Mouse (Mus musculus) midbrain, embryonic 14.5 days (tissue): ENCODE results near the gene Snx11. TPM values are rescaled to one million over a fixed set of nuclear protein-coding genes. Genes with fewer than 3 reads are reported as not detected.

Experiments
- ATAC-seq: fragments of 200-750 bp; cut with Nextera tagmentation; 2 replicates; pipeline ENCODE4 v1.8.0; 2017; ENCODE audit warnings: moderate number of reproducible peaks, moderate library complexity; ENCODE audit not compliant: low FRiP score, low TSS enrichment
- DNase-seq: peaks from one replicate; pipeline ENCODE4 v3.0.0-alpha.2; 2015
- H3K27ac ChIP-seq: fragments of 300-500 bp; sonication (generic); replicated peaks from 2 replicates; pipeline ENCODE4 v1.5.1; 2014; ENCODE audit warnings: mild to moderate bottlenecking, low read depth, low read length, moderate library complexity
- H3K27me3 ChIP-seq: fragments of 300-500 bp; sonication (generic); 2 replicates; pipeline ENCODE4 v1.6.1; 2014; ENCODE audit warnings: low read length, control low read depth, mixed read lengths; ENCODE audit not compliant: control insufficient read depth, insufficient read depth
- H3K36me3 ChIP-seq: fragments of 300-500 bp; sonication (generic); 2 replicates; pipeline ENCODE4 v1.6.1; 2014; ENCODE audit warnings: low read length, control low read depth; ENCODE audit not compliant: control insufficient read depth, insufficient read depth
- H3K4me1 ChIP-seq: fragments of 300-500 bp; sonication (generic); 2 replicates; pipeline ENCODE4 v1.6.1; 2014; ENCODE audit warnings: mild to moderate bottlenecking, antibody characterized with exemption, low read length, control low read depth; ENCODE audit not compliant: control insufficient read depth, insufficient read depth
- H3K4me2 ChIP-seq: fragments of 300-500 bp; sonication (generic); 2 replicates; pipeline ENCODE4 v1.6.1; 2014; ENCODE audit warnings: mild to moderate bottlenecking, low read length, moderate library complexity
- H3K4me3 ChIP-seq: fragments of 300-500 bp; sonication (generic); replicated peaks from 2 replicates; pipeline ENCODE4 v1.5.1; 2014; ENCODE audit warnings: low read depth, low read length
- H3K9ac ChIP-seq: fragments of 300-500 bp; sonication (generic); replicated peaks from 2 replicates; pipeline ENCODE4 v1.6.1; 2014; ENCODE audit warnings: mild to moderate bottlenecking, low read length, moderate library complexity
- H3K9me3 ChIP-seq: fragments of 300-500 bp; sonication (generic); 2 replicates; pipeline ENCODE4 v1.6.1; 2016; ENCODE audit warnings: low read length, control low read depth, mixed read lengths; ENCODE audit not compliant: control insufficient read depth
- WGBS: fragments of 180-500 bp; shearing (Covaris S2); extraction: QIAGEN DNeasy Blood & Tissue Kit; methylation state at CpG from one replicate; pipeline ENCODE4 v1.1.7; 2014; 5-methylcytosine and 5-hydroxymethylcytosine counted together
- polyA plus RNA-seq: library from polyadenylated mRNA; unstranded; fragments of >200 nt; fragmentation: Nextera tagmentation; extraction: Ambion mirVana; gene quantifications from 2 replicates; pipeline ENCODE4 v1.2.1, GENCODE M21; 2014

Gene Snx11
- polyA plus RNA-seq, 1 experiment from 2014 or later, result 29.6 TPM

GRCm38 (mm10) chr11:96761984-96762383 is 15.4 kb downstream of the Snx11 start:
- Histone ChIP-seq H3K4me3 (no peak overlapping the region), H3K4me1 (peaks cover 12% of the 10 kb centered on the region; the same call in 1 of the 2 replicates), H3K36me3 (no peaks in the 10 kb centered on the region), H3K9me3 (no peaks in the 10 kb centered on the region), H3K4me2 (no peak overlapping the region), H3K27ac (no peak overlapping the region), H3K27me3 (no peaks in the 10 kb centered on the region), H3K9ac (no peak overlapping the region)
- WGBS, result 71% methylated on average over 7 of the region's 7 CpGs
- DNase-seq (no peak), ATAC-seq (no peak)

DNA sequence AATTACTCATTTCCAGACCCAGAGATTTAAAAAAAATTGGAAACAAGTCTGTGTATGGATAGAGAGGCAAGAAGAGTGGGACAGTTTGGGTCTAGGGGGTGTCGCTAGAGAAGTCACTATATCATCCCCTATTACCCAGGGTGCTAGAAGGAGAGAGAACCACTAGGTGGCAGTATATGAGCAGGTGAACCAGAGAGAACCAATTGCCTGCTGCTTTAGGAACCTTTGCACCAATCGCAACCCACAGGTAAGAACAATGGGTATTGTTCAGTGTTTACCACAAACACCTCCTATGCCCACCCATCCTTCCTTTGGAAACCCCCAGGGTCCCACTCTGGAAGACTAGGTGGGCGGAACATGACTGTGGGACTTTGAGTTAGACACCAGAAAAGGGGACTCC is 17.3 kb downstream of the Snx11 start:
- no peak overlapping the region for H3K4me2 ChIP-seq
- no peak overlapping the region for H3K4me3 ChIP-seq
- no peak overlapping the region for H3K27ac ChIP-seq
- H3K9me3 ChIP-seq, result no peaks in the 10 kb centered on the region
- DNase-seq (peak; percentile 67), ATAC-seq (no peak)
- H3K27me3 ChIP-seq, result no peaks in the 10 kb centered on the region
- 0 out of 2 replicates have a peak, but pooled peaks cover 8% of the 10 kb centered on the region for H3K4me1 ChIP-seq
- WGBS, result 43% methylated on average over 3 of the region's 3 CpGs
- no peaks in the 10 kb centered on the region for H3K36me3 ChIP-seq
- no peak overlapping the region for H3K9ac ChIP-seq

- no peaks in the 10 kb centered on the region for H3K36me3 ChIP-seq
- no peaks in the 10 kb centered on the region for H3K9me3 ChIP-seq
- DNase-seq (no peak), ATAC-seq (no peak)
- no peaks in the 10 kb centered on the region for H3K4me1 ChIP-seq
- no peaks in the 10 kb centered on the region for H3K27me3 ChIP-seq
- H3K9ac ChIP-seq, result no peak overlapping the region
- H3K4me2 ChIP-seq, result no peak overlapping the region
- H3K27ac ChIP-seq, result no peak overlapping the region
- 78% methylated on average over 5 of the region's 5 CpGs for WGBS
- no peak overlapping the region for H3K4me3 ChIP-seq
Observed at GRCm38 (mm10) chr11:96758402-96758801, 19.0 kb downstream of the Snx11 start.

GRCm38 (mm10) chr11:96757421-96757820 is 19.9 kb downstream of the Snx11 start:
- no peak for ATAC-seq
- H3K4me3 ChIP-seq, result no peak overlapping the region
- H3K9me3 ChIP-seq, result no peaks in the 10 kb centered on the region
- no peaks in the 10 kb centered on the region for H3K27me3 ChIP-seq
- no peak for DNase-seq
- no peak overlapping the region for H3K9ac ChIP-seq
- 64% methylated on average over 4 of the region's 4 CpGs for WGBS
- no peak overlapping the region for H3K4me2 ChIP-seq
- no peaks in the 10 kb centered on the region for H3K4me1 ChIP-seq
- H3K36me3 ChIP-seq, result no peaks in the 10 kb centered on the region
- no peak overlapping the region for H3K27ac ChIP-seq

GRCm38 (mm10) chr11:96755298-96755697 is 22.1 kb downstream of the Snx11 start:
- no peaks in the 10 kb centered on the region for H3K9me3 ChIP-seq
- H3K36me3 ChIP-seq, result no peaks in the 10 kb centered on the region
- DNase-seq (no peak), ATAC-seq (no peak)
- H3K4me3 ChIP-seq, result no peak overlapping the region
- WGBS, result 98% methylated on average over 2 of the region's 2 CpGs
- H3K9ac ChIP-seq, result no peak overlapping the region
- no peak overlapping the region for H3K4me2 ChIP-seq
- no peak overlapping the region for H3K27ac ChIP-seq
- H3K27me3 ChIP-seq, result no peaks in the 10 kb centered on the region
- no peaks in the 10 kb centered on the region for H3K4me1 ChIP-seq

DNA sequence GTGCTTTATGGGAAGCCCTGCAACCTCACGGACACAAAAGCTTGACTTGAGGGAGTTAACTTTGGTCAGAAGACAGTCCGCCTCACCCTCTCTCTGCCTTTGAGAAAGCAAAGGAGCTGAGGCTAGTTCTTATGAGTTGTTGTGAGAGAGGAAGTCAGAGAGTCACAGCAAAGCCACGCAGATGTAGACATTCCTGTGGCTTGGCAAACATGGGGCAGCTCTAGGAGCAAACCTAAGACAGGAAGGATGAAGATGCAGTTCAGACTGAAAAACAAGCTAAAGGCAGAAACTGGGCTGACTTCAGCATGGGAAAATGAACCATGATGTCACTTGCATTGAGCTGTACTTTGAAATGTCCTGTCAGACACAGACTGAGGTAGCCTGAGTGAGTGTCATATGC is 29.8 kb downstream of the Snx11 start:
- H3K27ac ChIP-seq, result no peak overlapping the region
- no peak overlapping the region for H3K4me3 ChIP-seq
- peaks cover 12% of the 10 kb centered on the region for H3K4me1 ChIP-seq
- DNase-seq (no peak), ATAC-seq (no peak)
- H3K4me2 ChIP-seq, result no peak overlapping the region
- no peaks in the 10 kb centered on the region for H3K36me3 ChIP-seq
- no peaks in the 10 kb centered on the region for H3K27me3 ChIP-seq
- WGBS, result 42% methylated on average over 3 of the region's 3 CpGs
- no peaks in the 10 kb centered on the region for H3K9me3 ChIP-seq
- no peak overlapping the region for H3K9ac ChIP-seq

GRCm38 (mm10) chr11:96746648-96747047 is 30.7 kb downstream of the Snx11 start:
- Histone ChIP-seq H3K4me1 (peaks cover 21% of the 10 kb centered on the region), H3K27ac (no peak overlapping the region), H3K9ac (no peak overlapping the region), H3K27me3 (no peaks in the 10 kb centered on the region), H3K4me3 (no peak overlapping the region), H3K4me2 (no peak overlapping the region), H3K9me3 (no peaks in the 10 kb centered on the region), H3K36me3 (no peaks in the 10 kb centered on the region)
- WGBS, result 62% methylated on average over 6 of the region's 6 CpGs
- DNase-seq (no peak), ATAC-seq (no peak)

DNA sequence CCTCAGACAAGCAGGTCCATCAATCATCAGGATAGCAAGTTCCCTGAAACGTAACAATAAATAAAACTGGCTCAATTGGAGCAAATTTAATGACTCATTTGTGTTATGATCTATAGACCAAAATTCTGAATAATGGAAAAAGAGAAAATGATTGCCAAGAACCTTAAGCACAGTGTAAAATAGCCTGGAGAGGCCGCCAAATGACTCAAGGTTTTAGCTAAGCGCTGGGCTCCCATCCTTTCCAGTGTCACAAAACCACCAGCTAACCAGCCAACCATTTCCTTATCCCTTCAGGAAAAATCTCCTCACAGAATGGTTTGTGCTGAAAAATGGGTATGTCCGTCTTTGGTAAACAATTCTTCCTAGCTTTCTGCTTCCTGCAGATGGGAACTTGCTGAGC is 33.5 kb downstream of the Snx11 start:
- Histone ChIP-seq H3K4me3 (no peak overlapping the region), H3K36me3 (no peaks in the 10 kb centered on the region), H3K27me3 (no peaks in the 10 kb centered on the region), H3K4me1 (peaks cover 32% of the 10 kb centered on the region), H3K9ac (no peak overlapping the region), H3K27ac (peak overlapping the region; percentile 43; the same call in 1 of the 2 replicates), H3K4me2 (no peak overlapping the region), H3K9me3 (no peaks in the 10 kb centered on the region)
- ATAC-seq (no peak), DNase-seq (no peak)
- WGBS, result 77% methylated on average over 4 of the region's 4 CpGs

DNA sequence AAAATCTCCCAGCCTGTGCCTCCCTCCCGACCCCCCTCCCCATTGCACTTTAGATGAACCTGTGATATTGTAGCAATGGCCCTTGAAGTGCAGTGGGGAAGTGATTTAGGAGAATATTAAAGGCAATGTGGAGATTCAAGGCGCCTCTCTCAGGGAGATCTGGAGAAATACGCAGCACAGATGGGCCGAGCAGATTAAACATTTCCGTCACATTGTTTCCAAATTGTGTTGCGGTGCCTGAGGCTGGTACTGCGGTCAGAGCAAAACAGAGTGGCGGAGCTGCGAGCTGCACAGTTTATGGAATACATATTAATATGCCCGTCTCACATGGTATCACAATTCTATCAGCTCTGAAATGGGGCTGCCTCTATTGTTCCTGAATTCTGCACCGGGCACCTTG is 34.4 kb downstream of the Snx11 start:
- DNase-seq (peak; percentile 56), ATAC-seq (no peak)
- H3K9ac ChIP-seq, result no peak overlapping the region
- 26% methylated on average over 11 of the region's 11 CpGs for WGBS
- H3K4me3 ChIP-seq, result no peak overlapping the region
- no peaks in the 10 kb centered on the region for H3K27me3 ChIP-seq
- no peaks in the 10 kb centered on the region for H3K9me3 ChIP-seq
- H3K4me1 ChIP-seq, result peaks cover 32% of the 10 kb centered on the region
- no peaks in the 10 kb centered on the region for H3K36me3 ChIP-seq
- 0 out of 2 replicates have a peak overlapping the region, but pooled peaks have one; percentile 11 for H3K4me2 ChIP-seq
- peak overlapping the region; percentile 43; the same call in 1 of the 2 replicates for H3K27ac ChIP-seq
